Mouse (Mus musculus): ENCODE data around the gene Amy2a3. TPM values are rescaled to one million over a fixed set of nuclear protein-coding genes. Genes with fewer than 3 reads are reported as not detected.
"Not testable (repeated sequence)": the region's sequence is repeated elsewhere in the genome, so short reads cannot be mapped to it uniquely, and the experiment has no call there.

Gene Amy2a3
- polyA plus RNA-seq (2015; fragmentation: Nextera tagmentation; extraction: Ambion mirVana) = 0.09 and 0.29 TPM in 2 replicates

GRCm38 (mm10) chr3:113323952-113324351, at the start of gene Amy2a3:
Amy2a3 (minus strand) TSS chr3:113324052.
- H3K4me3 ChIP-seq; H3K4me1 ChIP-seq; H3K27me3 ChIP-seq; ATAC-seq (ENCODE audit: low FRiP score, low read depth); H3K27ac ChIP-seq; H3K9ac ChIP-seq; H3K4me2 ChIP-seq (replicated peaks); H3K36me3 ChIP-seq; H3K9me3 ChIP-seq: not testable (repeated sequence)
- no CpG with 5 or more reads among the region's 4 CpGs for WGBS

- H3K4me1 ChIP-seq; H3K27ac ChIP-seq; H3K27me3 ChIP-seq; H3K9me3 ChIP-seq; H3K36me3 ChIP-seq; H3K4me3 ChIP-seq; H3K4me2 ChIP-seq (replicated peaks); ATAC-seq (ENCODE audit: low FRiP score, low read depth); H3K9ac ChIP-seq: not testable (repeated sequence)
- WGBS = no CpG with 5 or more reads among the region's 4 CpGs
Observed at GRCm38 (mm10) chr3:113356558-113356957, 32.7 kb upstream of the Amy2a3 start, which contains the start of gene Amy2a2. Amy2a2 (minus strand) TSS chr3:113356658.

- not testable (repeated sequence) for H3K4me2 ChIP-seq (replicated peaks); H3K4me3 ChIP-seq; ATAC-seq (ENCODE audit: low FRiP score, low read depth); H3K9me3 ChIP-seq; H3K9ac ChIP-seq; H3K27me3 ChIP-seq; H3K27ac ChIP-seq; H3K36me3 ChIP-seq; H3K4me1 ChIP-seq
Observed at GRCm38 (mm10) chr3:113345484-113345883, 21.6 kb upstream of the Amy2a3 start.

DNA sequence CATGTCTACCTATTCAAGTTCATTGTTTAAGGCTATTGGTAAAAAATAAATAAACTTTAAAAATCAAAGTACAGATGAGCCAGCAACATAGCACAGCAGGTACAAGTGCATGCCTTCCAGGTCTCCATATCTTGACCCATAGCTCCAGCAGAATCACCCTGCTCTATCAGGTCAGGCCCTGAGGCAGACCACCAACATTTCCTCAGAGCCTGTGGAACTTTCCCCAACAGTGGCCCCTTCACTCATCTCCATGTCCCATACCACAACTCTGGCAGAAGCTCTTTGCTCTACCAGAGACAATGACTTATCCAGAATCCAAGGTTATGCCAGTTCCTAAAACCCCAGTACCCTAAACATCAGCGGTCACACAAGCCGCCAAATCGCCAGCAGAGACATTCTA, 10.9 kb downstream of the Amy2a3 start:
- H3K27ac ChIP-seq; ATAC-seq (ENCODE audit: low FRiP score, low read depth): not testable (repeated sequence)

DNA sequence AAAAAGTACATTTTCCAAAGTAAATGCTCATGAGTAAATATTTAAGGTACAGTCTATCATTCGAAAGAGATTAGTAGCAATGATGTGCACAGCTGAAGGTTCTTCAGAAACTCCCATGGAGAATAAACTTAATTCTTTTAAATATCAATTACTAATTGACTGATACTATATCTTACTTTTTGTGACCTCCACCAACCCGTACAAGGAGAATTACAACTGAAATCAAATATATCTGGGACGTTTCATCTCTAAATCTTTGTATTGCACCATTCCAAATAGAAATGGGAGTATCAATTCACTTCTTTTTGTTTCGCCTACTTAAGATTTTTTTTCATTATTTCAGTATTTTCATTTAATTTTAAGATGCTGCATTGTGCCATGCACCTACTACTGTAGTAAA, 32.5 kb downstream of the Amy2a3 start, which contains the start of gene Amy2a4:
Amy2a4 (minus strand) TSS at position 101 of the 400 bp plus-strand sequence.
- not testable (repeated sequence) for H3K4me3 ChIP-seq, H3K4me1 ChIP-seq
- WGBS = no CpG with 5 or more reads among the region's 4 CpGs

More for the DNA sequence above, 10.9 kb downstream of the Amy2a3 start:
- not testable (repeated sequence) for H3K4me1 ChIP-seq; H3K4me3 ChIP-seq; H3K27me3 ChIP-seq; H3K4me2 ChIP-seq (replicated peaks); H3K9ac ChIP-seq; H3K36me3 ChIP-seq; H3K9me3 ChIP-seq
- no CpG with 5 or more reads among the region's 3 CpGs for WGBS

DNA sequence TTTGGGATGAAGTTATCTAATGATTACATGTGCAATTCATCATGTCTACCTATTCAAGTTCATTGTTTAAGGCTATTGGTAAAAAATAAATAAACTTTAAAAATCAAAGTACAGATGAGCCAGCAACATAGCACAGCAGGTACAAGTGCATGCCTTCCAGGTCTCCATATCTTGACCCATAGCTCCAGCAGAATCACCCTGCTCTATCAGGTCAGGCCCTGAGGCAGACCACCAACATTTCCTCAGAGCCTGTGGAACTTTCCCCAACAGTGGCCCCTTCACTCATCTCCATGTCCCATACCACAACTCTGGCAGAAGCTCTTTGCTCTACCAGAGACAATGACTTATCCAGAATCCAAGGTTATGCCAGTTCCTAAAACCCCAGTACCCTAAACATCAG, 43.6 kb downstream of the Amy2a3 start:
- not testable (repeated sequence) for H3K9ac ChIP-seq; H3K9me3 ChIP-seq; H3K27me3 ChIP-seq; H3K4me1 ChIP-seq; H3K4me3 ChIP-seq; H3K4me2 ChIP-seq (replicated peaks); H3K36me3 ChIP-seq; ATAC-seq (ENCODE audit: low FRiP score, low read depth); H3K27ac ChIP-seq

More for the DNA sequence above, 32.5 kb downstream of the Amy2a3 start, which contains the start of gene Amy2a4:
- not testable (repeated sequence) for H3K27me3 ChIP-seq; H3K9me3 ChIP-seq; H3K4me2 ChIP-seq (replicated peaks); H3K36me3 ChIP-seq; H3K9ac ChIP-seq; H3K27ac ChIP-seq; ATAC-seq (ENCODE audit: low FRiP score, low read depth)

GRCm38 (mm10) chr3:113279586-113279985, 44.3 kb downstream of the Amy2a3 start:
- H3K9me3 ChIP-seq; ATAC-seq (ENCODE audit: low FRiP score, low read depth); H3K4me3 ChIP-seq; H3K27ac ChIP-seq; H3K4me1 ChIP-seq; H3K36me3 ChIP-seq; H3K27me3 ChIP-seq; H3K9ac ChIP-seq; H3K4me2 ChIP-seq (replicated peaks): not testable (repeated sequence)

Other genes with a start within 250 kb of the Amy2a3 start
- not detected in 2 replicates for gene Amy2a5, start 65.2 kb downstream of the Amy2a3 start, polyA plus RNA-seq (2015; fragmentation: Nextera tagmentation; extraction: Ambion mirVana)
- gene Amy2a4, start 32.6 kb downstream of the Amy2a3 start, polyA plus RNA-seq (2015; fragmentation: Nextera tagmentation; extraction: Ambion mirVana) = 0.09 and 0.29 TPM in 2 replicates
- gene Amy2a2, start 32.6 kb upstream of the Amy2a3 start, polyA plus RNA-seq (2015; fragmentation: Nextera tagmentation; extraction: Ambion mirVana) = 0.09 and 0.29 TPM in 2 replicates
- gene Amy2a1, start 208.4 kb upstream of the Amy2a3 start, polyA plus RNA-seq (2015; fragmentation: Nextera tagmentation; extraction: Ambion mirVana) = 0.70 and 2.7 TPM in 2 replicates

Data from limb, embryonic 13.5 days (tissue).